Mouse (Mus musculus): ENCODE measurements at regions not wholly inside any gene's neighbourhood (a gene's known extent, or its start where the extent isn't known, plus 50 kb on each side); places are given as distances from the start of the nearest gene placed in this dataset.

DNA sequence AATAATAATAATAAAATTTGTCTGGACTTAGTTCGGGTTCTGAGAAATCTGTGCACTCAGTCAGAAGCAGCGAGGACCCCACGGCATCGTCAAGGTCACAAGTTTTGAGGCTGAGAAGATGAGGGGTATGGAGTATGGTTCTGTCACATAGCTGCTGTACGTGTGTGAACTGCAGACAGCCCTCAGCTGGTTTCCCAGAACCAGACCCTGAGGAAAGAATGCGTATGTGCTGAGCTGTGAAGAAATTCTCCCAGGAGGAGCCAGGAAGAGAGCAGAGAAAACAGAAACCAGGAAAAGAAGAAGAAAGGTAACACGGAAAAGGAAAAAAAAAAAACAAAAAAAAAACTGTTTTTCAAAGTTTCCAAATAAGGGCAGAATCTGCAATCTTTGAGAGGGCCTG is 112.4 kb upstream of the Cited2 start:
- H3K9me3 ChIP-seq = no peaks in the 10 kb centered on the region
- no peak overlapping the region for H3K9ac ChIP-seq (replicated peaks)
- no peak overlapping the region for H3K4me3 ChIP-seq (replicated peaks)
- H3K36me3 ChIP-seq = no peaks in the 10 kb centered on the region
- no peak overlapping the region for H3K27ac ChIP-seq
- H3K4me1 ChIP-seq (replicated peaks) = no peaks in the 10 kb centered on the region
- 72% methylated on average over 7 of the region's 7 CpGs for WGBS
- no peak overlapping the region for H3K4me2 ChIP-seq
- ATAC-seq (ENCODE audit: insufficient number of reproducible peaks, insufficient read depth, low FRiP score, low TSS enrichment, low read depth) = no peak
- no peaks in the 10 kb centered on the region for H3K27me3 ChIP-seq

DNA sequence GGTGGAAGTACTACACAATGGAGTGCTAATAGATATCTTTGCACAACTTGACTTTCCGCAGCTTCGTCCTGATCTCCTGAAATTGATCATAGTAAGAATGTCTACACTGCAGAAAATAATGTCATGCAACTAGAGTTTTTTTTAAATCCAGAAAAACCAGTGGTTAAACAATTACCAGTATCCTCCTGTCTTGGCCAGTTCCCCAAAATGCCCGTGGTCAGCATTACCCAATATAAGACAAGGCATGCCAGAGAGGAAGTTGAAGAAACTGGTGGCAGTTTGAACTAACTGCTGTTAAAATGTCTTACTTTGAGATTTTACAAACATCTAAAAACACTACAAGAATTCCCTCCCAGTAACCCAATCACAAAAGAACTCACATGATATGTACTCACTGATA is 109.7 kb upstream of the Cited2 start:
- Histone ChIP-seq H3K4me2 (no peak overlapping the region), H3K9ac (replicated peaks) (no peak overlapping the region), H3K36me3 (no peaks in the 10 kb centered on the region), H3K4me3 (replicated peaks) (no peak overlapping the region), H3K4me1 (replicated peaks) (no peaks in the 10 kb centered on the region), H3K27me3 (no peaks in the 10 kb centered on the region), H3K9me3 (no peaks in the 10 kb centered on the region), H3K27ac (no peak overlapping the region)
- ATAC-seq (ENCODE audit: insufficient number of reproducible peaks, insufficient read depth, low FRiP score, low TSS enrichment, low read depth) = no peak
- 95% methylated on average over 3 of the region's 3 CpGs for WGBS

DNA sequence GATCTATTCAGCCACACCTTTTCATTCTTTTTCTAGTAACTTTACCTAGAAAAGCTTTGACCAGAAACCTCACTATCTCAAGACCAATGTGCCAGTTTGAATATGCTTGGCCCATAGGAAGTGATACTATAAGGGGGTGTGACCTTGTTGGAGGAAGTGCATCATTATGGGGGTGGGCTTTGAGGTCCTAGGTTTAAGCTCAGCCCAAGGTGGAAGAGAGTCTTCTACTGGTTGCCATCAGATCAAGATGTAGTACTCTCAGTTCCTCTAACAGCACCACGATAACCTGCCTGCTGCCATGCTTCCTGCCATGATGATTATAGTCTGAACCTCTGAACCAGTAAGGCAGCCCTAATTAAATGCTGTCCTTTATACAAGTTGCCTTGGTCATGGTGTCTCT is 105.0 kb upstream of the Cited2 start:
- 85% methylated on average over 1 of the region's 1 CpGs for WGBS
- no peaks in the 10 kb centered on the region for H3K27me3 ChIP-seq
- no peaks in the 10 kb centered on the region for H3K9me3 ChIP-seq

DNA sequence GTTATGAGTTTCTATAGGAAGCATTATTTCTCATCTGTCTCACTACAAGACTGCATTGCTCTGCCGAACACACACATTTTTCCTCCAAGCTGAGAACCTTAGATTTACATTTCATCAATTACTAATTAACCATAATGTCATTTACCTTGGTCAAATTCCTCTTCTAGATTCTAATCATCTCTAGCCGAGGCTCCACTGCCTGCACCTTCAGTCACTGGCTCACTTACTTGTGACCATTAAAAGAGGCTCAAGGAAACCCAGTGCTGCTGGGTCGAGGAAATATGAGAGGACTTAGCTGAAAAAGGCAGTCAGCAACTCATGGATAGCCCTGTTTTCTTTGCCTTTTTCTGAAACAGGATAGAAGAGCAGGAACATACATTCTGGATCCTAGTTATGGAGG is 103.4 kb upstream of the Cited2 start:
- H3K27ac ChIP-seq = no peak overlapping the region
- H3K4me3 ChIP-seq (replicated peaks) = no peak overlapping the region
- H3K9me3 ChIP-seq = no peaks in the 10 kb centered on the region
- no peaks in the 10 kb centered on the region for H3K4me1 ChIP-seq (replicated peaks)
- H3K36me3 ChIP-seq = no peaks in the 10 kb centered on the region
- no peak overlapping the region for H3K4me2 ChIP-seq
- ATAC-seq (ENCODE audit: insufficient number of reproducible peaks, insufficient read depth, low FRiP score, low TSS enrichment, low read depth) = no peak
- no peaks in the 10 kb centered on the region for H3K27me3 ChIP-seq
- H3K9ac ChIP-seq (replicated peaks) = no peak overlapping the region
- WGBS = 69% methylated on average over 3 of the region's 3 CpGs

More for the DNA sequence above, 105.0 kb upstream of the Cited2 start:
- Histone ChIP-seq H3K36me3 (no peaks in the 10 kb centered on the region), H3K4me3 (replicated peaks) (no peak overlapping the region), H3K4me1 (replicated peaks) (no peaks in the 10 kb centered on the region), H3K27ac (no peak overlapping the region), H3K4me2 (no peak overlapping the region), H3K9ac (replicated peaks) (no peak overlapping the region)
- no peak for ATAC-seq (ENCODE audit: insufficient number of reproducible peaks, insufficient read depth, low FRiP score, low TSS enrichment, low read depth)

DNA sequence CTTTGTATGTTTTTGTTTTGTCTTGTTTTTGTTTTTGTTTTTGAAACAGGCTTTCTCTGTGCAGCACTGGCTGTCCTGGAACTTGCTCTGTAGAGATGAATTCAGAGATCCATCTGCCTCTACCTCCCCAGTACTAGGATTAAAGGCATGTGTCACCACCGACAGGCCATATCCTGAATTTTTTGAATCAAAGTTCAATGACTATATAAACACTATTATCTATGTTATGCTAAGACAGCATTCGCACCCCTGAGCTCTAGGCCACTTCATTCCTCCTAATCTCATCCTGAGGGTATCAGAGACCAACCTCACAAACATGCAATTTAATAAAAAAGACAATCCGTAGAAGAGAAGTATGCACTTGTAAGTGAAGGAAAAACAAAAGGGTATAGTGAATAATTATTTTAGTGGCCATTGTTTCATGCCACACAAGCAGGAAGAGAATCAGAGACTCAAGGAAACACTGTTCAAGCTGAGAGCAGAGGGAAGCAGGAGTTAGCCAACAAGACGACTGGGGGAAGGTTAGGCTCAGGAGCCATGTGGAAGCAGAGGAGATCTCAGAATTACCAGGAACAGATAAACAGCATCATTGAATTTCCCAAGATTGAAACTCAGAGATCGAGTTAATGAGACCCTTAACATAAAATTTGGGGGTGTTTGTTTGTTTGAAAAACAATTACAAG is 101.2 kb upstream of the Cited2 start:
- H3K27ac ChIP-seq = no peak overlapping the region
- no peaks in the 10 kb centered on the region for H3K4me1 ChIP-seq (replicated peaks)
- no peaks in the 10 kb centered on the region for H3K9me3 ChIP-seq
- no peak overlapping the region for H3K4me3 ChIP-seq (replicated peaks)
- H3K27me3 ChIP-seq = no peaks in the 10 kb centered on the region
- H3K36me3 ChIP-seq = no peaks in the 10 kb centered on the region
- WGBS = 73% methylated on average over 5 of the region's 5 CpGs
- no peak overlapping the region for H3K4me2 ChIP-seq
- ATAC-seq (ENCODE audit: insufficient number of reproducible peaks, insufficient read depth, low FRiP score, low TSS enrichment, low read depth) = no peak
- no peak overlapping the region for H3K9ac ChIP-seq (replicated peaks)

DNA sequence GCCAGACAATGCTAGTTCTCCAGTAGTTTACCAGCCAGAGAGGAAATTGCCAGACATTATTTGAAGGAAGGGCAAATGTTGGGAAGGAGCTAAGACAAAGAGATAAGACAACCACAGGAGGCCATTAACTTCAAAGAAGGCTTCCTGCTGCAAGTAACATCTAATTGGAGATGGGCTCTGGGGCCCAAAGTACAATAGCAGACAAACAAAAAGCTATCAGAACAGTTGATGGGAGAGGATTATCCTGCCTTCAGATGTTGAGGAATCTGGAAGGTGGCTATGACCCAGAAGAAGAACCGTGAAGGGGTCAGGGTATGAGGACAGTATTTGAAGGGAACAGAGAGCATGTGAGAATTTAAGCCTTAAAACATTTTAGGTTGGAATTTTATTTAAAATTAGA is 100.2 kb upstream of the Cited2 start:
- Histone ChIP-seq H3K27me3 (no peaks in the 10 kb centered on the region), H3K9me3 (no peaks in the 10 kb centered on the region), H3K9ac (replicated peaks) (no peak overlapping the region), H3K4me1 (replicated peaks) (no peaks in the 10 kb centered on the region), H3K36me3 (no peaks in the 10 kb centered on the region), H3K4me2 (no peak overlapping the region), H3K27ac (no peak overlapping the region), H3K4me3 (replicated peaks) (no peak overlapping the region)
- ATAC-seq (ENCODE audit: insufficient number of reproducible peaks, insufficient read depth, low FRiP score, low TSS enrichment, low read depth) = no peak
- 29% methylated on average over 1 of the region's 1 CpGs for WGBS

DNA sequence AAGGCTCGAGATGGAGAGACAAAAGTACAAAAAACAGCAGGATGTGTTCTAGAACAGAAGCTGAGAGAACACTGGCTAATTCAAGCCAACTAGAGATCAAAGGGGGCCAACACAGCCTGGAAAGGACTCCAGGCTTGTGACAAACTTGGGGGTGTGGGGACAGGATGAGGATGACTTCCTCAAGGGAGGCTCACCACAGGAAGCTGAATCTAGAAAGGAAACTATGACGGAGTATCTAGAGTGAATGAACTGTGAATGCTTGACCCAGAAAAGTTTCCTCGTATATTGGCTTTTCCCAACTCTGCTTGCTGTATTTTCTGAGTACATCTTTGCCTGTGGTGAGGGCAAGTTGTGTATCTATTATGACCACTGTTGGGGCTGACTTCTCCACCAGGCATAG is 93.3 kb upstream of the Cited2 start:
- H3K4me1 ChIP-seq (replicated peaks) = peaks cover 8% of the 10 kb centered on the region; the same call in 1 of the 2 replicates
- no peak overlapping the region for H3K4me3 ChIP-seq (replicated peaks)
- no peak overlapping the region for H3K4me2 ChIP-seq
- ATAC-seq (ENCODE audit: insufficient number of reproducible peaks, insufficient read depth, low FRiP score, low TSS enrichment, low read depth) = no peak
- no peaks in the 10 kb centered on the region for H3K9me3 ChIP-seq
- H3K27ac ChIP-seq = no peak overlapping the region
- no peaks in the 10 kb centered on the region for H3K27me3 ChIP-seq
- WGBS = 79% methylated on average over 3 of the region's 3 CpGs
- no peak overlapping the region for H3K9ac ChIP-seq (replicated peaks)
- no peaks in the 10 kb centered on the region for H3K36me3 ChIP-seq

DNA sequence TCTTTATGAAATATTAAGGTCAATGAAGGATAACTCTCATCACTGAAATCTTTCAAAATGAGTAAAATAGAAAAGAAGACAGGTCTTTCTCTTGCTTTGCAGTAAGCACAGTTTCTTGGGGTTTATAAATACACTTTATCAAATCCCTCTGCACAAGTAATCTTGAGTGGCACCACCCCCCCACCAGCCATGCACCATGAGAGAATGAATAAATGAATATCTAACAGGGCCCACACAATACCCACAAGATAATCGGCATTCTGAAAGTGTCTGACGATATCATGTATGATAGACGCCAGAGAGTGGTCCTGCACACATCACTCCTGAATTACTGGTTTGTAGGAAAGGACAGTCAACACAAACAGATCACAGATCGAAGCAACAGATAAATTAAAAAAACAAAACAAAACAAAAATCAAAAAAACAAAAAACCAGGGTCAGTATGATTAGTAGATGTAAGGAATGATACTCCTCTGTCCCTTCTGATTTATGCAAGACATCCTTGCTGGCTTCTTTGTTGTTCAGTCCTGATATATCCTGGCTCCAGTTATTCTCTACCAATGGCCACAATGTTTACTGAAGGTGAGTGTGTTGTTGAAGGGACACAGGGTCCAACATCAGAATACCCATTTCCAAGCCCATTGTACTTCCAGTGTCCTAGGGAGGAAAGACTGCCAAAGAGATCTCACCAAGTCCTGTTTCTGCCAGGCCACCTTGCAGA is 92.0 kb upstream of the Cited2 start:
- H3K9ac ChIP-seq (replicated peaks) = no peak overlapping the region
- no peak for ATAC-seq (ENCODE audit: insufficient number of reproducible peaks, insufficient read depth, low FRiP score, low TSS enrichment, low read depth)
- no peak overlapping the region for H3K4me2 ChIP-seq
- peaks cover 8% of the 10 kb centered on the region; the same call in 1 of the 2 replicates for H3K4me1 ChIP-seq (replicated peaks)
- no peak overlapping the region for H3K4me3 ChIP-seq (replicated peaks)
- no peaks in the 10 kb centered on the region for H3K9me3 ChIP-seq
- WGBS = 94% methylated on average over 4 of the region's 4 CpGs
- no peak overlapping the region for H3K27ac ChIP-seq
- H3K27me3 ChIP-seq = no peaks in the 10 kb centered on the region
- no peaks in the 10 kb centered on the region for H3K36me3 ChIP-seq

DNA sequence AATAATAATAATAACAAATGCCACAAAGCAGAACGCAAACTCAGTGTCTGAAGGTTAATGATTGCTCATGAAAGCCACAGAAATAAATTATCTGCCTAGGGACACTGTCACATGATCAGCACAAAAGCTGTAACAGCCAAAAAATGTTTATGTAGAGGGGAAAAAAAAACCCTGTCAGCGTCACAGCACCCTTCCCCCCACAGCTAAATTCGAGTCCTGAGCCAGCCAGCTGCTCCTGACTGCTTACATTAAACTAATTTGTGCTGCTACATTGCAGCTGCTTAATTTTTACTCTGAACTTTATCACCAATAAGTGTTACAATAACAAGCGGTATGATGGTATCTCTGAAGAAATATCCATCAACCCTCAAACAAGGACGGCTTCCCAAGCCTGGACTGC is 91.2 kb upstream of the Cited2 start:
- Histone ChIP-seq H3K9ac (replicated peaks) (0 out of 2 replicates have a peak overlapping the region, but pooled peaks have one; percentile 14), H3K36me3 (no peaks in the 10 kb centered on the region), H3K9me3 (no peaks in the 10 kb centered on the region), H3K4me2 (peak overlapping the region; percentile 13; the same call in 1 of the 2 replicates), H3K27me3 (no peaks in the 10 kb centered on the region), H3K4me1 (replicated peaks) (peaks cover 8% of the 10 kb centered on the region; the same call in 1 of the 2 replicates), H3K27ac (0 out of 2 replicates have a peak overlapping the region, but pooled peaks have one; percentile 9), H3K4me3 (replicated peaks) (no peak overlapping the region)
- no peak for ATAC-seq (ENCODE audit: insufficient number of reproducible peaks, insufficient read depth, low FRiP score, low TSS enrichment, low read depth)
- WGBS = 24% methylated on average over 5 of the region's 5 CpGs

DNA sequence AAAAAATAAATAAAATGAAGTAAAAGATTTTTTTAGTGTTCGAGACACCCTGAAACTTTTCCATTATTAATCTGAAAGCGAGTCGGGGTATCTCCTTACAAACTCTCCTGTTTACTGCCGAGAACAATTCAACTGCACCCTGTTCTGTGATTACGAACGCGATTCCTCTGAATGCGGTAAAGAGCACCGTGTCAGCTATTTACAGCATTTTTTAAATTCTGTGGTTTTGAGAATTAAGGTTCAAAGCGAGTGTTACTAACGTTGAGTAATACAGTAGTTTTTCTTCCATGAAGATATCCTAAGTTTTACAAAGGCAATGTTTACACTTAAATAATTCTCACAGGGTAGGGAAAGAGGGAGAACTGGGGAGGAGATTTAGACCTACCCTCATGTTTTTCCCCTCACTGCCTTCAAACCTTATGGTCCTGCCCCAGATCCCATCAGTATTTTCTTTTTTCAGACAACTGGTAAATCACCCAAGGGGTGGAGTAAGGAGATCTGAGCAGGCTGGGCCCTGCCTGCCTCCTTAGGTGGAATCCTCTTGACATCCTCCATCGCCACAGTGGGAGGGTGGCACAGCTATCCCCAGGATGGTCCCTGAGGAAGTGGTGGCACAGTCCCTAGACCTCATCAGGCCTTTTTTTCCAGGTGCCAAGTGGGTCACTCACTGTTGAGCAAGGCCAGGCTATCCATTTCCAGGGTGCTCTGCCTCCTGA is 89.9 kb upstream of the Cited2 start:
- H3K9ac ChIP-seq (replicated peaks) = no peak overlapping the region
- no peaks in the 10 kb centered on the region for H3K36me3 ChIP-seq
- no peaks in the 10 kb centered on the region for H3K27me3 ChIP-seq
- H3K27ac ChIP-seq = no peak overlapping the region
- peaks cover 8% of the 10 kb centered on the region; the same call in 1 of the 2 replicates for H3K4me1 ChIP-seq (replicated peaks)
- WGBS = 71% methylated on average over 12 of the region's 12 CpGs
- no peak for ATAC-seq (ENCODE audit: insufficient number of reproducible peaks, insufficient read depth, low FRiP score, low TSS enrichment, low read depth)
- no peaks in the 10 kb centered on the region for H3K9me3 ChIP-seq
- H3K4me3 ChIP-seq (replicated peaks) = no peak overlapping the region
- H3K4me2 ChIP-seq = no peak overlapping the region

DNA sequence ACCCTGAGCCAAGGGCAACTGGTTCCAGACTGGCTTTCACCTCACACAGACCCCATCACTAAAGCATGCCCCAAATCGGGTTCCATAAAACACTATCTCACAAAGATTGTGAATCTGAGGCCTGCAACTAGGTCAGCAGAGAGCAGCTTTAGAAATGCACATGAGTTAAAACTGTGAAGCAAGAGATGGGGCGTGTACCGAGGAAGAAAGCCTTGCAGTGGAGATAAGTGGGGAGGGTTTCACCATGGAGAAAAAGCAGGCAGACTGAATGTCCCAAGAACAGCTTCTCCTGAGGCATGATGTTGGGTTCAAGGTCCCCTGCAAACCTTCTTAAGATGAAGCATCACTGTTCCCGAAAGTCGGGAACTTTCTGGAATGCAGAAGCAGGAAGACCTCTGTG is 77.7 kb upstream of the Cited2 start:
- H3K36me3 ChIP-seq = no peaks in the 10 kb centered on the region
- no peak overlapping the region for H3K4me3 ChIP-seq (replicated peaks)
- H3K4me2 ChIP-seq = no peak overlapping the region
- no peak overlapping the region for H3K27ac ChIP-seq
- no peak for ATAC-seq (ENCODE audit: insufficient number of reproducible peaks, insufficient read depth, low FRiP score, low TSS enrichment, low read depth)
- no peak overlapping the region for H3K9ac ChIP-seq (replicated peaks)
- no peaks in the 10 kb centered on the region for H3K4me1 ChIP-seq (replicated peaks)
- H3K9me3 ChIP-seq = 0 out of 2 replicates have a peak, but pooled peaks cover 4% of the 10 kb centered on the region
- WGBS = 89% methylated on average over 5 of the region's 5 CpGs
- no peaks in the 10 kb centered on the region for H3K27me3 ChIP-seq

Data from limb, embryonic 12.5 days (tissue).